Mouse (Mus musculus) adrenal gland, adult 2 months (tissue): Measurements from ENCODE around the gene Efcab5. TPM values are rescaled to one million over a fixed set of nuclear protein-coding genes. Genes with fewer than 3 reads are reported as not detected.

ENCODE experiments used
- DNase-seq: peaks from one replicate; pipeline ENCODE4 v3.0.0; 2021
- long read RNA-seq: library from polyadenylated mRNA; stranded (forward); transcript quantifications from one replicate; pipeline ENCODE4 v2.0.0, GENCODE M21; 2021
- polyA plus RNA-seq: library from polyadenylated mRNA; depleted of rRNA; stranded (reverse); fragments of >200 nt; gene quantifications from 2 replicates; pipeline ENCODE4 v1.2.3, GENCODE M21; 2012; rRNA removed
- total RNA-seq, 2 experiments: library from RNA; stranded (reverse); gene quantifications; 2 replicates each; pipeline ENCODE4 v1.2.3; 2021

The Efcab5 gene
- total RNA-seq (under 1 TPM; 0.20 to 0.66 TPM), polyA plus RNA-seq (0.07 and 0.08 TPM in 2 replicates)
- long read RNA-seq, result 0 reads

- no peak for DNase-seq
These were observed at the start of gene Efcab5 for GRCm38 (mm10) chr11:77188868-77189267. TSS of gene Efcab5 (minus strand) at chr11:77188968.

- no peak for DNase-seq
These were observed 46.5 kb upstream of the Efcab5 start for GRCm38 (mm10) chr11:77235267-77235666.

GRCm38 (mm10) chr11:77231514-77231913, 42.7 kb upstream of the Efcab5 start:
- DNase-seq, result no peak

GRCm38 (mm10) chr11:77230765-77231164, 42.0 kb upstream of the Efcab5 start:
- no peak for DNase-seq

GRCm38 (mm10) chr11:77216761-77217130, 28.0 kb upstream of the Efcab5 start:
- no peak for DNase-seq

GRCm38 (mm10) chr11:77215951-77216760, 27.4 kb upstream of the Efcab5 start, which contains the start of gene Ssh2:
TSS of gene Ssh2 (plus strand) at chr11:77216287.
- DNase-seq, result peak; percentile 90

GRCm38 (mm10) chr11:77215483-77215882, 26.7 kb upstream of the Efcab5 start:
- DNase-seq, result no peak

- peak; percentile 56 for DNase-seq
These were observed 26.0 kb upstream of the Efcab5 start for GRCm38 (mm10) chr11:77214755-77215154.

GRCm38 (mm10) chr11:77214142-77214692, 25.4 kb upstream of the Efcab5 start:
- DNase-seq, result no peak

- no peak for DNase-seq
These were observed 11.9 kb upstream of the Efcab5 start for GRCm38 (mm10) chr11:77200703-77201102.

GRCm38 (mm10) chr11:77199636-77200035, 10.9 kb upstream of the Efcab5 start:
- no peak for DNase-seq

- DNase-seq, result no peak
These were observed 7.7 kb upstream of the Efcab5 start for GRCm38 (mm10) chr11:77196181-77197143.

- no peak for DNase-seq
These were observed 6.8 kb upstream of the Efcab5 start for GRCm38 (mm10) chr11:77195360-77196109.

GRCm38 (mm10) chr11:77194762-77195161, 6.0 kb upstream of the Efcab5 start:
- no peak for DNase-seq

- no peak for DNase-seq
These were observed 5.3 kb upstream of the Efcab5 start for GRCm38 (mm10) chr11:77193941-77194553.

- DNase-seq, result no peak
These were observed 4.6 kb upstream of the Efcab5 start for GRCm38 (mm10) chr11:77193410-77193809.

GRCm38 (mm10) chr11:77184926-77185325, 3.8 kb downstream of the Efcab5 start:
- peak; percentile 62 for DNase-seq

- DNase-seq, result no peak
These were observed 6.2 kb downstream of the Efcab5 start for GRCm38 (mm10) chr11:77182616-77183015.

- DNase-seq, result no peak
These were observed 6.7 kb downstream of the Efcab5 start for GRCm38 (mm10) chr11:77182041-77182440.

- DNase-seq, result no peak
These were observed 7.2 kb downstream of the Efcab5 start for GRCm38 (mm10) chr11:77181528-77181927.

- DNase-seq, result no peak
These were observed 7.9 kb downstream of the Efcab5 start for GRCm38 (mm10) chr11:77180886-77181285.
